Mouse (Mus musculus) gastrocnemius, postnatal 36 days (tissue): ENCODE measurements at regions not wholly inside any gene's neighbourhood (a gene's known extent, or its start where the extent isn't known, plus 50 kb on each side); places are given as distances from the start of the nearest gene placed in this dataset.

Source experiments
- DNase-seq, 2 experiments: peaks; one replicate each; pipeline ENCODE4 v3.0.0; 2022
- intact Hi-C: fragments of 180-260 bp; cut with DNase I; formaldehyde crosslinking; loops from one replicate; pipeline ENCODE4 v1.15.1; 2025

DNA sequence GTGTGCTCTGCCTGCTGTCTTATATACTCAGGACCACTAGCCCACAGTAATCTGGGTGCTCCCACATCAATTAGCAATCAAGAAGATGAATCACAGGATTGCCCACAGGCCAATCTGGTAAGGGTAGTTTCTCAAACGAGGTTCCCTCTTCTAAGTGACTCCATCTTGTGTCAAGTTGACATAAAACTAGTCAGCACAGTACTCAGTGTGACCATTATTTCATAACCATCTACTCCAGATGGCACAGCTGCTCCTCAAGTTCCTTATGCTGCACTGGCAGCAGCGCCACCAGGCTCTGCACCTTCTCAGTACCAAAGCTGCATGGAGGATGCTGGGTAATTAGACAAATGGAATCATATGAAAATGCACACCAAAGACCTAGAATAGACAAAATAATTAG is 175.6 kb upstream of the B3galt2 start:
- intact Hi-C loops, result no loop called here
- DNase-seq, result no peak

DNA sequence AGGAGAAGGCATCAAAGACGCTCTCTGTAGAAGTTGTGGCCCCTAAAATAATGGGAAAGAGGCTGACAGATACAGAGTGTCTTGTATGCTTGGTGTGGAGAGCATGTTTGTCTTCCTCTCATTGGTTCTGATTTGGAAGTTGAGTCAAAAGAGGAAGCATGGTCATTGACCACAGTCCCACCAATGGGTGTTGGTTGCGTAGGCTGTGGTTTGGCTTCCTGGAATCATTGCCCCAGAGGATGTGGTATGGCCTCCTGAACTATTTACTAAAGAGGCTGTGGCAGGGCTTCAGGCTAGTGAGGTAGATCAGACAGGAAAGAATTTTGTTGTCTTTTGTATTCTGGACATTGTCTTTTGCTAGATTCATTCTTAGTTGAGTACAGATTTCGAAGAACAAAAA is 174.4 kb upstream of the B3galt2 start:
- intact Hi-C loops, result no loop called here

DNA sequence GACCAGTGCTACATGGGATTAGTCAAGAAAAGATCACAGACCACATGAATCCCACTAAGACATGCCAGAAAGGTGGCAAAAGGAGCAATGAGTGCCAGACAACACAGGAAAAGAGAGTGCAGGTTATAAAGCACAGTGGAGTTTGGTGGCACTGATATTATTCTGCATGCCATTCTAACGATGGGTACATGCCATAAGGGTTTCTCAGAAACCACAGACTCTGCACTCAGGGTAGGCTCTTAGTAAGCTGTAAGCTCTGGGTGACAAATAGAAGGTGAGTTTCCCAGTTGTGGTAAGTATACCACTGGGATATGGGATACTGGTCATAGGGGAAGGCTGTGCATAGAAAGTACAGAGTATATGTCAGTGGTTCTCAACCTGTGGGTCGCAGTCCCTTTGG is 165.1 kb upstream of the B3galt2 start:
- intact Hi-C loops, result no loop called here
- DNase-seq, result no peak

More for the DNA sequence above, 174.4 kb upstream of the B3galt2 start:
- no peak for DNase-seq

DNA sequence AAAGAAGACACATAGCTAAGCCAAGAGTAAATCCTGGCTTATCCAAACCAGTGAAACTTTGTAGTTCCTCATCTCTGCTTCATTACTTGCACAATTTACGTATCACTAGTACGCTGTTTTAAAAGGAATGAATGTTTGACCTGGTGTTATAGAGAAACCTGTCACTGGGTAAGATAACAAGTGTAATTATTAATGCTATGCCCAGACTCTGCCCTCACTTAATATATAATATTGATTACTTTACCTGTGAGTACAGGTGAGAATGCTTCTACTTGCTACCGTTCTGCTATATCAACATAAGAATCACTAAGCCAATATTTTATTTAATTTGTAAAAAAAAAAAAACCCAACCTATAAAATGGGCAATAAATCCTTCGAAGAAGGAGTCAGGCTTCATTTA is 157.1 kb upstream of the B3galt2 start:
- intact Hi-C loops, result no loop called here
- no peak for DNase-seq

DNA sequence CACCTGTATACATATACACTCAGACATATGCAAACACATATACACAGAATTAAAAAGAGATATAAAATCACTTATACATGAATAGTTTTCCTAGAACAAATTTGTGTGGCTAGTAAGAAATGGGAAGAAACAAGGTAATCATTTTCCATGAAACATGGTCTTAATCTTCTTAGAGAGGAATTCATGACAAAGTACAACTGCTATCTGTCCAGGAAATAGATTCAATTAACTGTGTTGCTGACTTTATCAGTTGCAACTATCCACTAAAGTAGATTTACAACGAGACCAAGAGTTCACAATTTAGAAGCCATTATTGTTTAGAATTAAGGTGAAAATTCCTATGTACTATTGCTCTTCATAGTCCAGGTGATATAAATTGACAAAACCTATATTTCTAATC is 155.5 kb upstream of the B3galt2 start:
- intact Hi-C loops, result no loop called here
- DNase-seq, result no peak

DNA sequence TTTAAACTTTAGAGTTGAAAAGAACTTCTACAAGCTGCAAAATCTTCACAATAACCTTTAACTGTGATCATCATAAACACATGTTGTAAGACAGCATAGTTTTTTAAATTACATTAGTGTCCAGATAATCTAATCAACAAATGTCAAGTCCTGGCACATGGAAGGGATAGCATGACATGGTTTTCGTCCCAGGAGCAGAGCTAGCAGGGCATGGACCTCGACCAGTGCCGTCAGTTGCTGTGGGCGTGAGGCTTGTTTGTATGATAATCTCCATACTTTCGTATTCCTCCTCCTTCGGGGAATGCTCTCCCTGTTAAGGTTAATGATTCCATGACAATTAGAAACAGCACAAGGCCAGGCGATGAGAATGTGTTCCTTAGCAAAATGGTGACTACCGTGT is 143.4 kb upstream of the B3galt2 start:
- no peak for DNase-seq
- intact Hi-C loops, result no loop called here

DNA sequence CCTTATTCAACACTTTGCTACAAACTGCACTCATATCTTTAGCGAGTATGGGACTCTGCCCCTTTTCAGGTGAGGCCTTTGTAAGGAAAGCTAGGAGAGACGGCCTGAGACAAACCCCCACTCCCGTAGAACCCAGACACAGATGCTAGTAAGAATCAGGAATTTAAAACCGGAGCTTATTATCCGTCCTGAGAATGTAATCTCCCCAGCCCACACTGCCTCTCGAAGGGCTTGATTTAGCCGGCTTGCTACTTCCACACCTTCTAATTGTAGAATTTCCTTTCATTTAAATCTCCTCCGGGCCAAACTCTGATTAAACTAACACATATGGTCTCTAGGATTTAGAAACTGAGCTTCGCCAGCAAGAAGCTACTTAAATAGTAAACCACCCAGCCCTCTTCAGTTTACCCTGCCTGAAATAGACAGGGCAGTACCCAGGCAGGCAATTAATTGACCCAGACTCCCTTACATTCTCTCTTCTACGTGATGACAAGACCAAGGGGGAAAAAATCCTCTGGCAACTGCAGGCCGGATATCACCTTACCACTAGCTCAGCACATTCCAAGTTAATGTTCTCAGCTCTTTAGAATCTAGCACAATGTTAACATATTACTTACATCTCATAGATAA is 136.9 kb upstream of the B3galt2 start:
- intact Hi-C loops, result no loop called here
- DNase-seq, result no peak

DNA sequence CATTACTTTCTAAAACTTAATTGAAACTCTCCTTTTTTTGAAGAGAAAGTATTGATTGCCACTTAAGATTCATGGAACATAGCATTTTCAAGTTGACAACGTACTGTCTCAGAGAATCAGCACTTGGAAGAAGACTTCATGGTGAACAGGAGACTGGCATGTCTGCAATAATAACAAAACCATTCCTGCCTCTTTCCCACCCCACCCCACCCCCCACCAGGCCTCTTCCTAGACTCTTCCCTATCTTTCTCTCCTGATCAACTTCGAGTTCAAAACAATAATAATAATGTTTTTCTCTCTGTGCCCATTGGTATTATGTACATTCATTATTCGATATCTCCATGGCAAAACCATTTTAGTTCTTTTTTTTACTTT is 136.4 kb upstream of the B3galt2 start:
- intact Hi-C loops, result no loop called here
- no peak for DNase-seq

DNA sequence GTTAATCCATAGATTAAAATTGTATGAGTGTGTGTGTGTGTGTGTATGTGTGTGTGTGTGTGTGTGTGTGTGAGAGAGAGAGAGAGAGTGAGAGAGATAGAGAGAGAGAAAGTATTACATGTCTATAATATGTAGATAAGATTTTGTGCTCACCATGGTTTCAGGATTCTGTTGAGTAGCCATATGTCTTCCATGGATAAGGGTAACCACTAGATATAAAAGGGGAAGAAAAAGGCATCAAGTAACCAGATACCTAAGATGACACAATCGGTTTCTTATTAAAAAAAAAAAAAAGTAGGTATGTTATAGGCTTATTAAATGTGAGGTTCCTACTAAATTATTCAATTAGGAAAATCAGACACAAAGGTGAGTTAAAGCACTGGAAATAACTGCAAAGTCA is 135.1 kb upstream of the B3galt2 start:
- intact Hi-C loops, result no loop called here
- no peak for DNase-seq

DNA sequence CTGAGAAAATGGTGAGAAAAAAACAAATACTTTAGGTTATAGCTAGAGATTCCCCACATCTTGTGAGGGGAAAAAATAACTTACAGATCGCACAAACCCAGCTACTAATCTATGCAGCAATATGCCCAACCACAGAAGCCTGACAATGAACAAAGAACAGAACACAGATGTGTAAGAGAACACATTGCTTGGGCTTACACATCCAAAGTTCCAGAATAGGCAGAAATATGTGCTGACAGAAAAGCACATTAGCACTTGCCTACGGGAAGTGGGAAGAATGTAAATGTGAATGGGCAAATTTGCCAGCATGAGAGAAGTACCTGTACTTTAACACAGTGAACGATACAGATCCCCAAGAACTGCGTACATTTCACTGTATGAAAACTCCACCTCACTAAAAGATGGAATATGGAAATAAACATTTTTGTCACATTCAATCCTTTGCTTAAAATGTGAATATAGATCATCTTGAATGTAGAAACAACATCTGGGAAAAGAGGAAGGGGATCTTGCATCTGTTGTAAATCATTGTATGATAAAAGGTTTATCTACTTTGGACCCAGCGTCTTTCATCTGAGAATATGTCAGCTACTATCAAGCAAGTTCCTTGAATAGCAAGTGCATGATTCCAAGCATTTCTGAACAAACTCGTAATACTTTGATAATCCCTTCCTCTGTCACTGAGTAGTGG is 116.5 kb upstream of the B3galt2 start:
- DNase-seq, result no peak
- intact Hi-C loops, result no loop called here

DNA sequence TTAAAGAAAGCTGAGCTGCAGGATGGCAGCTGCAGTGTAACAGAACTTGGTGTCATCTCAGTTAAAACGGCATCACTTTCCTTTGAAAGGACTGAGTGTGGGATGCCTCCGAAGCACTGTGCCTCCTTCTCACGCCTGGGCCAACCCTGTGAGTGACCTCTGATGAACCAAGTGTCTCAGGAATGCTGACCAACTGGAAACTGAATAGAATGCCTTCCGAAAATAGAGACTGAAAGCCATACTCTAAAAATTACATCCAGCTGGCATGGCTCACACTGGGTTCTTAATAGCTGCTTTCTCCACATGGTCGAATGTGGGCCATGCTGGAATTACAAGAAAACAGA is 116.0 kb upstream of the B3galt2 start:
- intact Hi-C loops, result no loop called here

DNA sequence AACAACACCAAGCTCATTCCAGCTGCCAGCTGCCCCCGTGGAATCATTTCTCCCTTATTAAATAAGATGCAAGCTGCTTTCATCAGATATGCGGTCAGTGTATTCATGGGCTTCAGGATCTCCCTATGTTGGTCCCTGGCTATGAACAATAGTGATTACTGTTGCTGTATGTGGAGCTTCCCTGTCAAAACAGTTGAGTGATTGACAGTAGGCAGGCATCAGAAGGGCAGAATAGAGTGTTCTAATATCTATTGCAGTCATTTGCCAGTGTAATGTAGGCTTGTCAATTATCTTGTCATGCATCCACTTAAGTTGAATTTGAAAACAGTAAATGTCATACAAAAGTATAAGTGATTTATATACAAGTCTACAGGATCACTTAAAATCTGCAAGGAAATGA is 100.2 kb upstream of the B3galt2 start:
- intact Hi-C loops, result no loop called here
- no peak for DNase-seq

More for the DNA sequence above, 116.0 kb upstream of the B3galt2 start:
- DNase-seq, result peak; percentile 9 to 13

DNA sequence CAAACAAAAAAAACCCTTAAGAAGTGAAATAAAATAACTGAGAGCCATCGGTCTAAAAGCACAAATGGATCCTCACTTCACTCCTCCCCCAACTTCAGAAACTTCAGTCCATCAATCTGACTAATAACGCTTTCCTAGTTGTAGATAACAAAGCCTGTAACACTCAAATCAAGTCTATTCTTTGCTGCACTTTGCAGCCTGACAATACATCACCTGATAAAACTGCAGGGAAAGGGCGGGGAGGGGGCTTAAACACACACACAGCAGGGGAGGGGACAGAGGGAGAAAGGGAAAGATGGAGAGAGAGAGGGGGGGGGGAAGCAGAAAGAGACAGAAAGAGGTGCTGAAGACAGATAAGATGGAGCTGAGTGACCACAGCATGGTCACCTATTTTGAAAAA is 99.8 kb upstream of the B3galt2 start:
- intact Hi-C loops, result no loop called here

More for the DNA sequence above, 99.8 kb upstream of the B3galt2 start:
- DNase-seq, result no peak
